Mouse (Mus musculus): ENCODE data around the gene Enah. TPM values are rescaled to one million over a fixed set of nuclear protein-coding genes. Genes with fewer than 3 reads are reported as not detected.

The Enah gene
- polyA plus RNA-seq, 1 experiment: 10.1 TPM

DNA sequence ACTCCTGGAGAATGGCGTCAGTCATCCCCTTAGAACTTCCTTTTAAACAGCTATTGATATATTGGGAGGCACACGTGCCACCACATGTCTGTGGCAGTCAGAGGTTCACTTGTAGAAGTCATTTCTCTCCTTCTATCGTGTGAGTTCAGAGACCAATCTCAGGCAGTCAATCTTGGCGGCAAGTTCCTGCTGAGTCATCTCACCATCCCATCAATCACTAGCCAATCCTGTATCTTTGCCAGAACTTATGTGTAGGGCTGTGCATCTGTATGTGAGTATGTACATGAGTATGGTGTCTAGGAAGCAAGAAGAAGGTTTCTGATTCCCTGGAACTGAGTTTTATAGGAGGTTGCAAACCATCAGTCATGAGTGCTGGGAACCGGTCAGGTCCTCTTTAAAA is 40.0 kb upstream of the Enah start:
- Histone ChIP-seq H3K4me3 (ENCODE audit: insufficient read depth, low read depth, low read length) (no peak overlapping the region), H3K27me3 (replicated peaks; ENCODE audit: control insufficient read depth, insufficient read depth, low read length) (no peaks in the 10 kb centered on the region), H3K4me1 (ENCODE audit: control insufficient read depth, insufficient read depth, low read length) (no peaks in the 10 kb centered on the region), H3K27ac (ENCODE audit: insufficient read depth, low read depth, low read length) (no peak overlapping the region), H3K36me3 (ENCODE audit: control insufficient read depth, insufficient read depth, low read length) (no peaks in the 10 kb centered on the region)
- TF ChIP-seq POLR2A (IDR thresholded peaks at IDR 0.05; ENCODE audit: low read depth, low read length) (no peak), CTCF (conservative IDR thresholded peaks at IDR 0.05; ENCODE audit: insufficient read depth, insufficient read length, low read depth, low read length) (no peak)
- 73% methylated on average over 5 of the region's 5 CpGs for WGBS
- DNase-seq: no peak

DNA sequence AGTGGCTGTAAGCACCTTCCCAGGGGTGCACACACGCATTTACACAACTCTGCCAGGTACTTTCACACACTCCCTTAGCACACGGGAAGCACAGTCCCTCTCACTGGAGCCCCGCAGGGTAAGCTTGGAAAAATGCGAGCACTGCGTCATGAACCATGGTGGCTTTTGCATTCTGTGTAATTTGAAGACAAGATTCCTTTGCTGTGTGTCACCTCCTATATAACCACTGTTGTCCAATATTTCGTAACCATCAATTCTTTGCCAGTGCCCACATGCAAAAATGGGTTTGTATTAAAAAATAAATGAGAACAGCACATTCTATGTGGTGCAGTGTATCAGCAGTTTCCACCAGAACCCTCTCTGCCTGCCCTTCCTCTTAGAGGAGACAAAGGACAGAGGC is 38.2 kb upstream of the Enah start:
- DNase-seq: no peak
- Histone ChIP-seq H3K36me3 (ENCODE audit: control insufficient read depth, insufficient read depth, low read length) (no peaks in the 10 kb centered on the region), H3K27me3 (replicated peaks; ENCODE audit: control insufficient read depth, insufficient read depth, low read length) (no peaks in the 10 kb centered on the region), H3K27ac (ENCODE audit: insufficient read depth, low read depth, low read length) (no peak overlapping the region), H3K4me1 (ENCODE audit: control insufficient read depth, insufficient read depth, low read length) (no peaks in the 10 kb centered on the region), H3K4me3 (ENCODE audit: insufficient read depth, low read depth, low read length) (no peak overlapping the region)
- TF ChIP-seq CTCF (conservative IDR thresholded peaks at IDR 0.05; ENCODE audit: insufficient read depth, insufficient read length, low read depth, low read length): no peak
- TF ChIP-seq POLR2A (IDR thresholded peaks at IDR 0.05; ENCODE audit: low read depth, low read length): no peak
- WGBS: 84% methylated on average over 6 of the region's 6 CpGs

- no peaks in the 10 kb centered on the region for H3K4me1 ChIP-seq (ENCODE audit: control insufficient read depth, insufficient read depth, low read length)
- H3K27ac ChIP-seq (ENCODE audit: insufficient read depth, low read depth, low read length): no peak overlapping the region
- no peak for DNase-seq
- H3K4me3 ChIP-seq (ENCODE audit: insufficient read depth, low read depth, low read length): no peak overlapping the region
- 42% methylated on average over 9 of the region's 9 CpGs for WGBS
- H3K27me3 ChIP-seq (replicated peaks; ENCODE audit: control insufficient read depth, insufficient read depth, low read length): no peaks in the 10 kb centered on the region
- TF ChIP-seq POLR2A (IDR thresholded peaks at IDR 0.05; ENCODE audit: low read depth, low read length): no peak
- no peak for TF ChIP-seq CTCF (conservative IDR thresholded peaks at IDR 0.05; ENCODE audit: insufficient read depth, insufficient read length, low read depth, low read length)
- H3K36me3 ChIP-seq (ENCODE audit: control insufficient read depth, insufficient read depth, low read length): no peaks in the 10 kb centered on the region
These were observed 35.3 kb upstream of the Enah start for GRCm38 (mm10) chr1:182055122-182055521.

- no peak for DNase-seq
- WGBS: 88% methylated on average over 6 of the region's 6 CpGs
- Histone ChIP-seq H3K4me1 (ENCODE audit: control insufficient read depth, insufficient read depth, low read length) (no peaks in the 10 kb centered on the region), H3K4me3 (ENCODE audit: insufficient read depth, low read depth, low read length) (no peak overlapping the region), H3K27ac (ENCODE audit: insufficient read depth, low read depth, low read length) (no peak overlapping the region), H3K27me3 (replicated peaks; ENCODE audit: control insufficient read depth, insufficient read depth, low read length) (no peaks in the 10 kb centered on the region), H3K36me3 (ENCODE audit: control insufficient read depth, insufficient read depth, low read length) (no peaks in the 10 kb centered on the region)
- no peak for TF ChIP-seq CTCF (conservative IDR thresholded peaks at IDR 0.05; ENCODE audit: insufficient read depth, insufficient read length, low read depth, low read length)
- no peak for TF ChIP-seq POLR2A (IDR thresholded peaks at IDR 0.05; ENCODE audit: low read depth, low read length)
These were observed 34.9 kb upstream of the Enah start for GRCm38 (mm10) chr1:182054651-182055050.

- Histone ChIP-seq H3K4me3 (ENCODE audit: insufficient read depth, low read depth, low read length) (no peak overlapping the region), H3K27ac (ENCODE audit: insufficient read depth, low read depth, low read length) (no peak overlapping the region), H3K4me1 (ENCODE audit: control insufficient read depth, insufficient read depth, low read length) (no peaks in the 10 kb centered on the region), H3K27me3 (replicated peaks; ENCODE audit: control insufficient read depth, insufficient read depth, low read length) (no peaks in the 10 kb centered on the region), H3K36me3 (ENCODE audit: control insufficient read depth, insufficient read depth, low read length) (no peaks in the 10 kb centered on the region)
- no peak for DNase-seq
- 67% methylated on average over 10 of the region's 10 CpGs for WGBS
- TF ChIP-seq POLR2A (IDR thresholded peaks at IDR 0.05; ENCODE audit: low read depth, low read length): no peak
- no peak for TF ChIP-seq CTCF (conservative IDR thresholded peaks at IDR 0.05; ENCODE audit: insufficient read depth, insufficient read length, low read depth, low read length)
These were observed 33.2 kb upstream of the Enah start for GRCm38 (mm10) chr1:182052973-182053372.

DNA sequence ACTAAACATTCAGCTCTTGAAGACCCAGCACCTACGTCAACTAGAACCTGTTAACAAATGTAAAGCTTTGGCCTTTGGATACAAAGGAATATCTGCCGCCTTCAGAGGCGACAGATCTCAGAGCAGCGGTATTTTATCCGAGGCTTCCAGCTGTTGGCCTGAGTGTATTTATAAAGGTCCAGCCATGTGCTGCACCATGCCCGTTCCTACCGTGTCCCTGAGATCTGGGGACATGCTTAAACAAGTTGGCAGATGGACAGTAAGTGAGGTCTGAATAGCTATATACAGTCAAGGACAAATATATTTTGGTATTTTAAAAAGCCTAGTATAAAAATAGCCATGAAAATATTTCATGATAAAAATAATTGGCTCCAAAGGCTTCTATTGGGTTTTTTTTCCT is 32.6 kb upstream of the Enah start:
- H3K36me3 ChIP-seq (ENCODE audit: control insufficient read depth, insufficient read depth, low read length): no peaks in the 10 kb centered on the region
- no peak for TF ChIP-seq POLR2A (IDR thresholded peaks at IDR 0.05; ENCODE audit: low read depth, low read length)
- no peak for TF ChIP-seq CTCF (conservative IDR thresholded peaks at IDR 0.05; ENCODE audit: insufficient read depth, insufficient read length, low read depth, low read length)
- WGBS: 89% methylated on average over 7 of the region's 7 CpGs

DNA sequence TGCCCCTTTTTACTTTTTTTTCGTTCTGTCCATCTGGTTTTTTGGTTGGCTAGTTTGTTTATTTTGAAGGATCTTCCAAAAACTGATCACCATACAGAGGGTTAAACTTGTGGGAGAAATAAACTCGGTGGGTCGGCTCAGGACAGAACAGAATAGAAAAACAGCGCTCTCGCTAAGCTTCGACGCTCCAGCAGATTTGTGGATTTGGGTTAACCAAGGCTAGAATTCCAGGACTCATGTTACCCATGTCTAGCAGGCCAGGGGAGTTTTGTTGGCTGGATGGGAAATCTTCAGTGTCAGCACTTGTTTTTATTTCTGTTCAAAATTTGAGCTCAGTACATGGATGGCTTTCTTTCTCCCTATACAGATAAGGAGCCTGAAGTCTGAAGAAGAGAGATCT is 30.0 kb upstream of the Enah start:
- WGBS: 57% methylated on average over 7 of the region's 7 CpGs
- no peaks in the 10 kb centered on the region for H3K36me3 ChIP-seq (ENCODE audit: control insufficient read depth, insufficient read depth, low read length)
- TF ChIP-seq POLR2A (IDR thresholded peaks at IDR 0.05; ENCODE audit: low read depth, low read length): no peak
- no peak for TF ChIP-seq CTCF (conservative IDR thresholded peaks at IDR 0.05; ENCODE audit: insufficient read depth, insufficient read length, low read depth, low read length)
- DNase-seq: no peak
- H3K27me3 ChIP-seq (replicated peaks; ENCODE audit: control insufficient read depth, insufficient read depth, low read length): no peaks in the 10 kb centered on the region
- H3K4me1 ChIP-seq (ENCODE audit: control insufficient read depth, insufficient read depth, low read length): no peaks in the 10 kb centered on the region
- H3K4me3 ChIP-seq (ENCODE audit: insufficient read depth, low read depth, low read length): no peak overlapping the region
- H3K27ac ChIP-seq (ENCODE audit: insufficient read depth, low read depth, low read length): no peak overlapping the region

More for the DNA sequence above, 32.6 kb upstream of the Enah start:
- H3K27me3 ChIP-seq (replicated peaks; ENCODE audit: control insufficient read depth, insufficient read depth, low read length): no peaks in the 10 kb centered on the region
- no peaks in the 10 kb centered on the region for H3K4me1 ChIP-seq (ENCODE audit: control insufficient read depth, insufficient read depth, low read length)
- no peak overlapping the region for H3K4me3 ChIP-seq (ENCODE audit: insufficient read depth, low read depth, low read length)
- no peak overlapping the region for H3K27ac ChIP-seq (ENCODE audit: insufficient read depth, low read depth, low read length)
- no peak for DNase-seq

DNA sequence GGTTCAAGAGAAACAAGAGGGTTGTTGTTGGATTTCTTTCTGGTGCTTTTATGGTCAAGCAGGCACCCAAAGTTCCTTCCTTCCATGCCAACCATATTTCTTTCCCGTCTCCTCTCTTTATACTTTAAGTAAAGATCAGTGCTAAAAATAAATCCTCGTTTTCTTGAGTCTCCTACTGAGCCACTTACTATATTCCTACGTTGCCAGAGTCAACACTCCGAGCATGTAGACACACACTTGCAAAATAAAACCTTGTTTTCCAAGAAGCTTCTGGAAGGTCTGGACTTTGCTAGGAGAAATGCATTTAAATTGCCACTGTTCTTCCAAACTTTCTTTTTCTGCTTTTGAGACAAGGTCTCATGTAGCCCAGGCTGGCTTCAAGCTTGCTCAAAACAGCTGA is 28.3 kb upstream of the Enah start:
- no peak overlapping the region for H3K4me3 ChIP-seq (ENCODE audit: insufficient read depth, low read depth, low read length)
- no peaks in the 10 kb centered on the region for H3K27me3 ChIP-seq (replicated peaks; ENCODE audit: control insufficient read depth, insufficient read depth, low read length)
- no peaks in the 10 kb centered on the region for H3K4me1 ChIP-seq (ENCODE audit: control insufficient read depth, insufficient read depth, low read length)
- H3K36me3 ChIP-seq (ENCODE audit: control insufficient read depth, insufficient read depth, low read length): no peaks in the 10 kb centered on the region
- no peak overlapping the region for H3K27ac ChIP-seq (ENCODE audit: insufficient read depth, low read depth, low read length)
- 82% methylated on average over 4 of the region's 4 CpGs for WGBS
- TF ChIP-seq POLR2A (IDR thresholded peaks at IDR 0.05; ENCODE audit: low read depth, low read length) (no peak), CTCF (conservative IDR thresholded peaks at IDR 0.05; ENCODE audit: insufficient read depth, insufficient read length, low read depth, low read length) (no peak)
- DNase-seq: no peak
